8 mouse cellular contexts compared by ENCODE assay signal in the genomic region with DNA sequence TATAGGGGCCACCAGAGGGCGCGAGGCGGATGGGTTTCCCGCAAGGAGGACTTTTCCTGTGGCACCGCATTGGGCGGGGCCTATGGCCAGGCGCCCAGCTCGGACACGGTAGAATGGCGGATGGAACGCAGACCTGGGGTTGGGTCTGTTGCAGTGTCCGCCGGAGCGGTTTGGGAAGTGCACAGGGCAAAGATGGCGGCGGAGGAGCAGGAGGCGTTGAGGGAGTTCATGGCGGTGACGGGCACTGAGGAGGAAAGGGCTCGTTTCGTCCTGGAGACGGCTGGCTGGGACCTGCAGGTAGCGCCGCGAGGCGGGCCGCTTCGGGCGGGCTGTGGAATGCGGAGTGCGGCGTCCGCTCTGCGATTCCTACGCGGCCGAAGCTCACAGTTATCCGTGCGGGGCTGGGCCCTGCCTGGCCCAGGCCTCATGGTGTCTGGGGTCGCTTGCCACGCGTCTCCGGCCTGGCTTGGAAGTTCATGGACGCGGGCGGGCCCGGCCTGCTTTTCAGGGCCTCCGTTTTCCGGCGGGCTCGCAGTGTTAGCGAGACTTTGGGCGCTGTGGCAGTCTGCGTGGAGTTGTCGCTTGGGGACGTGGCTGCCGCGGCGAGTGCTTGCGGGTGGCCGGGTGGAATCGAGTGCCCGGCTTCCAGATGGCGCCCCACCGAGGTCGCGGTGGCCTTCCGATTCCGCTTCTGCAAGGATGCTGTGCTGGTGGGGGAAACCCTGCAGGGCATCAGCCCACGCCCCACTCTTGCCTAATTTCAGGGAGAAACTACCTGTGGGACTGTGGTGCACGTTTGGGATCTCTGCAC. TPM values are rescaled to one million over a fixed set of nuclear protein-coding genes. Genes with fewer than 3 reads are reported as not detected.
DNase-seq lines count a peak whose midpoint lies in the region; ATAC-seq and TF ChIP-seq lines count a peak whose summit lies in the region.
"Not testable (repeated sequence)": the region's sequence is repeated elsewhere in the genome, so short reads cannot be mapped to it uniquely, and the experiment has no call there.

No protein-coding gene starts in this region.

- H3K4me3 ChIP-seq in bone marrow macrophage, adult 2 months (ENCODE audit: insufficient read depth, low read length) = peak overlapping the region; percentile 84
- H3K4me3 ChIP-seq in embryonic fibroblast, embryonic 13.5 days (ENCODE audit: insufficient read depth, low read length) = peak overlapping the region; percentile 42
- peak overlapping the region; percentile 58 for H3K4me3 ChIP-seq in kidney, embryonic 14.5 days (ENCODE audit: low read length)
- H3K4me3 ChIP-seq in limb, embryonic 15.5 days = peak overlapping the region; percentile 57

- WGBS in kidney, embryonic 14.5 days = 16% methylated on average over 66 of the region's 71 CpGs
- WGBS in limb, embryonic 15.5 days = 16% methylated on average over 71 of the region's 71 CpGs

- H3K9ac ChIP-seq in kidney, embryonic 14.5 days (ENCODE audit: low read depth, low read length) = peak overlapping the region; percentile 85
- peak overlapping the region; percentile 87 for H3K9ac ChIP-seq in limb, embryonic 15.5 days

- peak; percentile 100 for ATAC-seq in kidney, embryonic 14.5 days (ENCODE audit: low FRiP score, low TSS enrichment)
- peak; percentile 100 for ATAC-seq in limb, embryonic 15.5 days (ENCODE audit: insufficient number of reproducible peaks, low FRiP score, low TSS enrichment, low read depth)

- TF ChIP-seq CTCF in bone marrow macrophage, adult 2 months (IDR thresholded peaks at IDR 0.05; ENCODE audit: low read depth, low read length); embryonic fibroblast, embryonic 13.5 days (IDR thresholded peaks at IDR 0.05; ENCODE audit: borderline replicate concordance, insufficient read depth, low read length): not testable (repeated sequence)

- not testable (repeated sequence) for H3K36me3 ChIP-seq in kidney, embryonic 14.5 days (ENCODE audit: control insufficient read depth, insufficient read depth, low read length); limb, embryonic 15.5 days

- H3K4me1 ChIP-seq in bone marrow macrophage, adult 2 months (ENCODE audit: control insufficient read depth, insufficient read depth, low read length); embryonic fibroblast, embryonic 13.5 days (ENCODE audit: control insufficient read depth, insufficient read depth, low read length); kidney, embryonic 14.5 days (ENCODE audit: control insufficient read depth, insufficient read depth, low read length); limb, embryonic 15.5 days: not testable (repeated sequence)

- H3K9me3 ChIP-seq in kidney, embryonic 14.5 days (ENCODE audit: control insufficient read depth, low read length); limb, embryonic 15.5 days: not testable (repeated sequence)

- DNase-seq in A20 (ENCODE audit: low read depth, low spot score) = peak; percentile 100
- peak; percentile 100 for DNase-seq in heart, adult 9 months (ENCODE audit: low spot score in 2 of 2)
- peak; percentile 97 to 98 for DNase-seq in monocyte, adult 2 months (ENCODE audit: low read depth in 1 of 2, low spot score in 2 of 2)
- DNase-seq in spleen, postnatal 36 days (ENCODE audit: low spot score in 2 of 2) = peak; percentile 91 to 95

- H3K27me3 ChIP-seq in kidney, embryonic 14.5 days (ENCODE audit: control insufficient read depth, insufficient read depth, low read length); limb, embryonic 15.5 days: not testable (repeated sequence)

- H3K4me2 ChIP-seq in kidney, embryonic 14.5 days (replicated peaks; ENCODE audit: low read depth, low read length) = peak overlapping the region; percentile 29
- peak overlapping the region; percentile 42 for H3K4me2 ChIP-seq in limb, embryonic 15.5 days

- TF ChIP-seq POLR2A in bone marrow macrophage, adult 2 months (IDR thresholded peaks at IDR 0.05; ENCODE audit: borderline replicate concordance, low read depth, low read length) = not testable (repeated sequence)
- TF ChIP-seq POLR2A in embryonic fibroblast, embryonic 13.5 days (IDR thresholded peaks at IDR 0.05; ENCODE audit: low read depth, low read length) = peak; percentile 60

- H3K27ac ChIP-seq in bone marrow macrophage, adult 2 months (ENCODE audit: insufficient read depth, low read depth, low read length) = peak overlapping the region; percentile 73
- H3K27ac ChIP-seq in embryonic fibroblast, embryonic 13.5 days (ENCODE audit: insufficient read depth, low read length) = peak overlapping the region; percentile 35
- peak overlapping the region; percentile 80; the same call in 1 of the 2 replicates for H3K27ac ChIP-seq in kidney, embryonic 14.5 days (ENCODE audit: low read depth, low read length)
- peak overlapping the region; percentile 88 for H3K27ac ChIP-seq in limb, embryonic 15.5 days

RNA-seq across cellular contexts. Expression of a gene that starts 55.4 kb away (rescaled TPM):
- not detected in 2 replicates for polyA plus RNA-seq in bone marrow macrophage, adult 2 months (2012; ENCODE audit: insufficient read depth, insufficient read length, missing spikeins)
- polyA plus RNA-seq in embryonic fibroblast, embryonic 13.5 days (2011; ENCODE audit: insufficient read length, low read depth, missing spikeins) = not detected in 2 replicates
- not detected in 2 replicates for polyA plus RNA-seq in kidney, embryonic 14.5 days (2014; fragmentation: Nextera tagmentation; extraction: Ambion mirVana)
- not detected in 2 replicates for polyA plus RNA-seq in limb, embryonic 15.5 days (2015; fragmentation: Nextera tagmentation; extraction: Ambion mirVana)

Comparison
In these comparisons a context has a peak if more than half of its experiments do, and no peak if none do; other contexts are left out.
1. Peak in every context shown above with its lines: DNase-seq, ATAC-seq, H3K4me3 ChIP-seq and H3K27ac ChIP-seq.
2. H3K27ac ChIP-seq: peak in every context shown above with its lines; median percentile 88 in limb, embryonic 15.5 days; 80 in kidney, embryonic 14.5 days; 73 in bone marrow macrophage, adult 2 months; 35 in embryonic fibroblast, embryonic 13.5 days.